Mouse (Mus musculus) cerebellum, adult 2 months (tissue): ENCODE data around the gene Tmem120a. TPM values are rescaled to one million over a fixed set of nuclear protein-coding genes. Genes with fewer than 3 reads are reported as not detected.
A peak's percentile ranks its signal among the peaks of the same experiment; 100 is the strongest.

ENCODE experiments used
- DNase-seq, 2 experiments: peaks; one replicate each; pipeline ENCODE4 v3.0.0; 2021
- H3K27ac ChIP-seq: fragments of 200-500 bp; 2 replicates; pipeline ENCODE4 v1.5.1; 2012; ENCODE audit warnings: low read length, control low read depth, inconsistent platforms; ENCODE audit not compliant: insufficient read depth
- H3K27me3 ChIP-seq: fragments of 200-500 bp; 2 replicates; pipeline ENCODE4 v1.6.1; 2012; ENCODE audit warnings: inconsistent platforms, mild to moderate bottlenecking, low read length, moderate library complexity; ENCODE audit not compliant: control insufficient read depth, insufficient read depth
- H3K4me1 ChIP-seq: fragments of 200-500 bp; 2 replicates; pipeline ENCODE4 v1.6.1; 2011; ENCODE audit warnings: low read length; ENCODE audit not compliant: control insufficient read depth, insufficient read depth
- H3K4me3 ChIP-seq: fragments of 200-500 bp; replicated peaks from 2 replicates; pipeline ENCODE3; 2011; ENCODE audit warnings: mild to moderate bottlenecking, low read depth, low read length, control low read depth; ENCODE audit not compliant: insufficient read depth
- CTCF ChIP-seq: fragments of 200-500 bp; IDR thresholded peaks from 2 replicates; pipeline ENCODE4 v1.5.1; 2011; ENCODE audit warnings: low read depth, mild to moderate bottlenecking, control low read depth, low read length, moderate library complexity, borderline replicate concordance; ENCODE audit not compliant: insufficient read depth
- POLR2A ChIP-seq: fragments of 200-500 bp; IDR thresholded peaks from 2 replicates; pipeline ENCODE4 v1.6.1; 2011; ENCODE audit warnings: low read length, control low read depth, borderline replicate concordance; ENCODE audit not compliant: insufficient read depth
- WGBS: fragments of 180-500 bp; shearing (Covaris S2); methylation state at CpG from one replicate; pipeline ENCODE4 v1.1.7; 2018; 5-methylcytosine and 5-hydroxymethylcytosine counted together
- polyA plus RNA-seq: library from polyadenylated mRNA; depleted of rRNA; stranded (reverse); fragments of >200 nt; gene quantifications from 2 replicates; pipeline ENCODE4 v1.2.3, GENCODE M21; 2012

Gene Tmem120a
- polyA plus RNA-seq, 1 experiment = 15.6 TPM

DNA sequence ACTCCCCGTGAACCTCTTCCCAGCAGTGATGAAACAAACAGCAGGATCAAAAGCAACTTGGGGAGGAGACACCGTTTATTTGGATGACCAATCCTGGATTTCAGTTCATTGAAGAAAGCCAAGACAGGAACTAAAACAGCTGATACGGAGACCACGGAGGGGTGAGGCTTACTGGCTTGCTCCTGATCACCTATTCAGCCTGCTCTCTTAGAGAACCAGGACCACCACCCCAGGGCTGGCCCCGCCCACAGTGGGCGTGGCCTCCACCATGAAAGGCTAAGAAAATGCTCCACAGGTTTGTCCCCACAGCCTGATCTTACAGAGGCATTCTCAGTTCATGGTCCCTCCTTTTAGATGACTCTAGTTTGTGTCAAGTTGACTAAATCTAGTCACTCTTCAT lies 6.0 kb downstream of the Tmem120a start:
- no peaks in the 10 kb centered on the region for H3K27me3 ChIP-seq
- 35% methylated on average over 6 of the region's 6 CpGs for WGBS
- H3K4me1 ChIP-seq = 0 out of 2 replicates have a peak, but pooled peaks cover 2% of the 10 kb centered on the region
- H3K4me3 ChIP-seq = no peak overlapping the region
- TF ChIP-seq CTCF (no peak), POLR2A (no peak)
- no peak overlapping the region for H3K27ac ChIP-seq
- no peak for DNase-seq

DNA sequence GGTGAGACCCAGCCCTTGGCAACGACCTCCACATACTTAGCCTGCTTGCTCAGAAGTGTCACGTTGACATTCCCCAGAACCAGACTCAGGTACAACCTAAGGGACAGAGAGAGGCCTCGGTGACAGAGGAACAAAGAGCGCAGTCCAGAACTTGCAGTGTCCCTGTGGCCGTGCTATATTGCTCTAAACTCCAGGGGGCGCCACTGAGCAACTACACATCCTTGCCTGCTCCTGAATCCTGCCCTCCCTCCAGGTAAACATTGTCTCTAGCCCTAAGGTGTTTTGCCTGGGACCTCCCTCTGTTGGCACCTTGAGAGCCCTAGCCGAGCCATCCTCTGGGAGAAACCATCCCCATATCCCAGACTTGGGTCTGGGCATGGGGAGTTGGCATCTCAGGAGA lies 7.1 kb downstream of the Tmem120a start:
- H3K4me1 ChIP-seq = no peaks in the 10 kb centered on the region
- no peak overlapping the region for H3K27ac ChIP-seq
- no peaks in the 10 kb centered on the region for H3K27me3 ChIP-seq
- DNase-seq = no peak
- H3K4me3 ChIP-seq = no peak overlapping the region
- TF ChIP-seq POLR2A (no peak), CTCF (peak; percentile 51; the same call in 1 of the 2 replicates)
- 77% methylated on average over 7 of the region's 7 CpGs for WGBS

DNA sequence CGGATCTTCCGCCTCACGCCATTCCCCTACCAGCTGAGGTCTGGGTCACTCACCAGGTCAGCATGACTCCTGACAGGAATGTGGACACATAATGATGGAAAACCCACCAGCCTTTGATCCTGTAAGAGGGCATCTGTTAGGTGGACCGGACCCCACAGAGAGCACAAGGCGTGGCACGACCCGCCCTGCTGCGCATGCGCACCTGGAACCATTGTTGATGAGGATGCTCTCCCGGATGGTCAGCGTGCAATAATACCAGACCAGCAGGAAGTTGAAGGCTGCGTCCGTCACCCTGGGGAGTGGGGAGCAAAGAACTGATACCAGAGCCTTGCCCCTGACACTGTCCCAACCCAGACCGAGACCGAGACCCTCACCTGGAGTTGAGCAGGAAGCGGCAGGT lies 7.7 kb downstream of the Tmem120a start:
- no peak for DNase-seq

DNA sequence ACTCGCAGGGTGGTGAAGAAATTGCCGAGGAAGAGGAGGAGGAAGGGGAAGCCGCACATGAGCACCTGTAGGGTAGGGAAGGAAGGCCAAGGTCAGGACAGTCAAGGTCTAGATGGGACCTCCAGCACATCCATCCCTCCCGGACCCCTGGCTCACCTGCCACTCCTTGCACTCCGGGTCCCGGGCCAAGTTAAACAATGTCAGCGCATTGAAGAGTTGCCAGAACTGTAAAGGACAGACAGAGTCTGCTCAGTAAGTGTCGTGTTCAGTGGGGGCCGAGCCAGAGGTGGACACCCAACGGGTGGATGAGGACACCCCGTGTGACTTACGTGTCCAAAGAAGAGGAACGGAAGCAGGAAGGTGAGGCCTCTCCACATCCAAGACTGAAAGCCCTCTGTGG lies 8.5 kb downstream of the Tmem120a start:
- TF ChIP-seq POLR2A = no peak
- TF ChIP-seq CTCF = no peak
- DNase-seq = no peak
- 84% methylated on average over 13 of the region's 13 CpGs for WGBS
- no peaks in the 10 kb centered on the region for H3K27me3 ChIP-seq
- H3K27ac ChIP-seq = no peak overlapping the region
- peaks cover 5% of the 10 kb centered on the region for H3K4me1 ChIP-seq
- H3K4me3 ChIP-seq = no peak overlapping the region

More for the DNA sequence above, 7.7 kb downstream of the Tmem120a start:
- no peak for TF ChIP-seq POLR2A
- no peak for TF ChIP-seq CTCF
- no peak overlapping the region for H3K27ac ChIP-seq
- WGBS = 93% methylated on average over 16 of the region's 16 CpGs
- H3K27me3 ChIP-seq = no peaks in the 10 kb centered on the region
- no peak overlapping the region for H3K4me3 ChIP-seq
- no peaks in the 10 kb centered on the region for H3K4me1 ChIP-seq

DNA sequence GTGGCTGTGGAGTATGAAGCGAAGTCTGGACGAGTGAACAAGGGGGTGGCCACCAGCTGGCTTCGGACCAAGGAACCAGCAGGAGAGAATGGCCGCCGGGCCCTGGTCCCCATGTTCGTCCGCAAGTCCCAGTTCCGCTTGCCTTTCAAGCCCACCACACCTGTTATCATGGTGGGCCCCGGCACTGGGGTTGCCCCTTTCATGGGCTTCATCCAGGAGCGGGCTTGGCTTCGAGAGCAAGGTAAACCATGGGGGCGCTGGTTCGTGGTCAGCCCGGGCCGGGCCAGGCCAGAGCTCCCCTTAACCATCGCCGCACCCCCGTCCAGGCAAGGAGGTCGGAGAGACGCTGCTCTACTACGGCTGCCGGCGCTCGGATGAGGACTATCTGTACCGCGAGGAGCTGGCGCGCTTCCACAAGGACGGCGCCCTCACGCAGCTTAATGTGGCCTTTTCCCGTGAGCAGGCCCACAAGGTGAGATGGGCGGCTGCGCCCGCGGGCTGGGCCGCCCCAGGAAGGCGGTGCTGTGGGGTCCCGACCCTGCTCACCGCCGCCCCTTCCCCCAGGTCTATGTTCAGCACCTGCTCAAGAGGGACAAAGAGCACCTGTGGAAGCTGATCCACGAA lies 10.1 kb downstream of the Tmem120a start:
- H3K27ac ChIP-seq = no peak overlapping the region
- TF ChIP-seq POLR2A (no peak), CTCF (no peak)
- DNase-seq = no peak
- H3K4me3 ChIP-seq = no peak overlapping the region
- 92% methylated on average over 42 of the region's 42 CpGs for WGBS
- H3K4me1 ChIP-seq = peaks cover 18% of the 10 kb centered on the region
- no peaks in the 10 kb centered on the region for H3K27me3 ChIP-seq

DNA sequence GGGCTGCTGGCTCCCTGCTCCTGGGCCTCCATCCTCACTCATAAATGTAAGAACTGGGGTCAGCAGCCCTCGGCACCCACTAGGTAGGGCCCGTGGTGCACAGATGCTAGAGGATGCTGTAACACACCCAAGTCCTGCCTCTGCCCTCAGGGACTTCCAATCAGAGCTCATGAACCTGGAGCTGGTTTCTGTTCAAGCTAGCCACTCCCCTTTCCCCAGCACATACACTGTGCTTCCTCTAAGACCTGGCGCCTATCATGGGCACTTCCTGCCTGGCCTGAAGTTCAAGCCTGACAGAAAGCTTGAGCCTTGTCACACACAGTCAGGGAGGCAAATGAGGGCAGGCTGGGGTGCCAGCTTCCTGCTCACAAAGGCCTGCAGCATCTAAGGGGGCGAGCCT lies 11.2 kb downstream of the Tmem120a start:
- Histone ChIP-seq H3K4me1 (peaks cover 18% of the 10 kb centered on the region), H3K27me3 (no peaks in the 10 kb centered on the region), H3K4me3 (no peak overlapping the region), H3K27ac (no peak overlapping the region)
- no peak for DNase-seq
- 85% methylated on average over 4 of the region's 4 CpGs for WGBS
- TF ChIP-seq POLR2A (no peak), CTCF (no peak)

DNA sequence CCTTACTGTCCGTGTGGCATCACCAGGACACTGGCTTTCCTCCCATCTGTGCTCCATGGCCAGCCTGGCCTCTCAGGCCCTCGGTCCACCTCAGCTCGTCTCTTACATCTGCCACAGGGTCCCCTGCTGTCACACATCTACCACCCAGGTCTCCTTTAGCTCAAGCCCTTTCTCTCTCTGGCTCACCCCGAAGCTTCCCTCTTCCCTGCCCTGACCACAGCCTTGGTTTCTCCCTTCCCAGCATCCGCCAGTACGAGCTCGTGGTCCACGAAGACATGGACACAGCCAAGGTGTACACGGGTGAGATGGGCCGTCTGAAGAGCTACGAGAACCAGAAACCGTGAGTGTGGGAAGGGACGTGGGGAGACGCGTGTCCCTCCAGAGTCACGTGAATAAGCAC lies 12.9 kb downstream of the Tmem120a start:
- no peak for TF ChIP-seq CTCF
- TF ChIP-seq POLR2A = no peak
- H3K27me3 ChIP-seq = no peaks in the 10 kb centered on the region
- no peak for DNase-seq
- 90% methylated on average over 16 of the region's 16 CpGs for WGBS
- peaks cover 28% of the 10 kb centered on the region for H3K4me1 ChIP-seq
- H3K4me3 ChIP-seq = no peak overlapping the region
- H3K27ac ChIP-seq = no peak overlapping the region

DNA sequence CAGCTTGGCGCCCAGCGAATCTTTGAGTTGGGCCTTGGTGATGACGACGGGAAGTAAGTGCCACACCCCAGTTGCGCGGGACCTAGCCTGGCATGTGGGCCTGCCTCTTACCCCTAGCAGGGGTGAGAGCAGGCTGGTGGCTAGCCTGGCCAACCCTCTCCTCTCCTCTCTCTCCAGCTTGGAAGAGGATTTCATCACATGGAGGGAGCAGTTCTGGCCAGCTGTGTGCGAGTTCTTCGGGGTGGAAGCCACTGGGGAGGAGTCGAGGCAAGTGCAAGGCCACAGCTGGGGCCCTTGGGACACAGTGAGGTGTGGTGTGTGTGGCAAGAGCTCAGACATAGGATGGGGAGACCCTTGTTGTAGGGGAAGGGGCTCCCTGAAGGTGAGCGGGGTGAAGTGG lies 13.3 kb downstream of the Tmem120a start:
- WGBS = 90% methylated on average over 10 of the region's 10 CpGs
- TF ChIP-seq CTCF = no peak
- TF ChIP-seq POLR2A = no peak
- no peaks in the 10 kb centered on the region for H3K27me3 ChIP-seq
- DNase-seq = no peak
- 0 out of 2 replicates have a peak overlapping the region, but pooled peaks have one; percentile 42 for H3K27ac ChIP-seq
- H3K4me1 ChIP-seq = peaks cover 32% of the 10 kb centered on the region
- no peak overlapping the region for H3K4me3 ChIP-seq

DNA sequence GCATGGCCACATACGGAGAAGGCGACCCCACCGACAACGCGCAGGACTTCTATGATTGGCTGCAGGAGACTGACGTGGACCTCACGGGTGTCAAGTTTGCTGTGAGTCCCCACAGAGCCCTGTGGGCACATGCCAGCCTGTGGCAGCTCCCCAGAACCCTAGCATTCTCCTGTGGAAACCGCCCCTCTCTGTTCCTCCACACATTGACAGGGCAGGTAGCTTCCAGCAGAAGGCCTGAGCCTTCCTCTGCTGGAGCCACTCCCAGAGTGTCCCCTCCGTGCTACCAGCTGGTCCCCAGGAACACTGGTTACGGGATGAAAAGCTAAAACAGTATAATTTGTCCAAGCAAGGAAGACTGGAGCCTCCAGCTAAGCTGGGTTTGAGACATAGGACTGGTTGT lies 14.0 kb downstream of the Tmem120a start:
- Histone ChIP-seq H3K4me3 (no peak overlapping the region), H3K27me3 (no peaks in the 10 kb centered on the region), H3K27ac (peak overlapping the region; percentile 42), H3K4me1 (peaks cover 38% of the 10 kb centered on the region)
- peak in 1 of 2 experiments; percentile 53 for DNase-seq
- TF ChIP-seq CTCF = no peak
- no peak for TF ChIP-seq POLR2A
- WGBS = 44% methylated on average over 10 of the region's 10 CpGs
